Mouse (Mus musculus): Measurements from ENCODE around the gene Sp100. TPM values are rescaled to one million over a fixed set of nuclear protein-coding genes. Genes with fewer than 3 reads are reported as not detected.

The Sp100 gene
- total RNA-seq, 2 experiments from 2014 or later = 2.5 to 2.6 TPM

GRCm38 (mm10) chr1:85746511-85746910, 96.7 kb downstream of the Sp100 start:
- DNase-seq (ENCODE audit: low spot score in 2 of 2) = no peak

- no peak for DNase-seq (ENCODE audit: low spot score in 2 of 2)
Observed at GRCm38 (mm10) chr1:85749829-85750228, 100.0 kb downstream of the Sp100 start.

GRCm38 (mm10) chr1:85750650-85751049, 100.9 kb downstream of the Sp100 start:
- no peak for DNase-seq (ENCODE audit: low spot score in 2 of 2)

- DNase-seq (ENCODE audit: low spot score in 2 of 2) = no peak
Observed at GRCm38 (mm10) chr1:85751494-85751893, 101.7 kb downstream of the Sp100 start.

GRCm38 (mm10) chr1:85751932-85752680, 102.3 kb downstream of the Sp100 start:
- no peak for DNase-seq (ENCODE audit: low spot score in 2 of 2)

GRCm38 (mm10) chr1:85757531-85758230, 107.9 kb downstream of the Sp100 start:
- DNase-seq (ENCODE audit: low spot score in 2 of 2) = peak in 1 of 2 experiments; percentile 12

- DNase-seq (ENCODE audit: low spot score in 2 of 2) = peak in 1 of 2 experiments; percentile 37
Observed at GRCm38 (mm10) chr1:85758231-85758968, 108.6 kb downstream of the Sp100 start.

- no peak for DNase-seq (ENCODE audit: low spot score in 2 of 2)
Observed at GRCm38 (mm10) chr1:85758969-85759293, 109.1 kb downstream of the Sp100 start.

Small RNAs within 50 kb of the gene (microRNA-seq; reads per million reads assigned to microRNA genes)
- gene Mir8096 = 0 reads per million in 2 experiments

Other genes with a start within 250 kb of the Sp100 start
- not detected for gene G530012D18Rik, start 74.3 kb upstream of the Sp100 start, total RNA-seq (2021)
- gene Sp110, start 51.2 kb upstream of the Sp100 start, total RNA-seq (2021) = under 1 TPM; 0.79 to 0.87 TPM
- 1 to 10 TPM in 1 of 2 experiments, under 1 TPM in 1; 0.79 to 2.1 TPM for gene Sp140, start 49.6 kb upstream of the Sp100 start, total RNA-seq (2021)
- under 1 TPM; 0.25 to 0.68 TPM for gene A630001G21Rik, start 128.7 kb downstream of the Sp100 start, total RNA-seq (2021)
- 100 to 1,000 TPM; 146 to 163 TPM for gene Cab39, start 143.5 kb downstream of the Sp100 start, total RNA-seq (2021)
- 100 to 1,000 TPM; 867 to 891 TPM for gene Itm2c, start 244.3 kb downstream of the Sp100 start, total RNA-seq (2021)

Data from layer of hippocampus, adult 18-20 months (tissue).